Mouse (Mus musculus) G1E-ER4 (cell line): Measurements from ENCODE around the gene Cep350. TPM values are rescaled to one million over a fixed set of nuclear protein-coding genes. Genes with fewer than 3 reads are reported as not detected.

Experiments used
- GATA1 ChIP-seq: IDR thresholded peaks from one replicate; pipeline ENCODE4 v1.8.0; 2012; ENCODE audit warnings: low read length, inconsistent platforms
- polyA plus RNA-seq: library from polyadenylated mRNA; stranded (reverse); fragments of >175 nt; gene quantifications from 2 replicates; pipeline ENCODE4 v1.2.3, GENCODE M21; 2012

Gene Cep350
- polyA plus RNA-seq, 1 experiment, result 2.9 TPM

- TF ChIP-seq GATA1, result no peak
These were observed 177.2 kb downstream of the Cep350 start for GRCm38 (mm10) chr1:155795791-155796233.

Other genes starting within 250 kb of the Cep350 start
- not detected in 2 replicates for gene Lhx4, start 221.6 kb downstream of the Cep350 start, polyA plus RNA-seq
- not detected in 2 replicates for gene Qsox1, start 160.4 kb downstream of the Cep350 start, polyA plus RNA-seq
- 11.0 and 16.6 TPM in 2 replicates for gene Tor1aip2, start 62.1 kb upstream of the Cep350 start, polyA plus RNA-seq
- 28.6 and 33.7 TPM in 2 replicates for gene Tor1aip1, start 63.2 kb upstream of the Cep350 start, polyA plus RNA-seq
- not detected in 2 replicates for gene Fam163a, start 231.8 kb upstream of the Cep350 start, polyA plus RNA-seq